Mouse (Mus musculus) ES-E14 (cell line): ENCODE measurements around the gene 9930022D16Rik.

Experiments used
- CHD2 ChIP-seq: IDR thresholded peaks from 2 replicates; pipeline ENCODE4 v1.6.1; 2014; ENCODE audit warnings: mild to moderate bottlenecking, low read depth, low read length, inconsistent platforms
- HCFC1 ChIP-seq: IDR thresholded peaks from 2 replicates; pipeline ENCODE4 v1.6.1; 2012; ENCODE audit warnings: low read length, inconsistent platforms, borderline replicate concordance; ENCODE audit not compliant: insufficient read depth
- ZC3H11A ChIP-seq: IDR thresholded peaks from 2 replicates; pipeline ENCODE4 v1.6.1; 2012; ENCODE audit warnings: low read depth, mild to moderate bottlenecking, inconsistent platforms, low read length, borderline replicate concordance
- ZNF384 ChIP-seq: IDR thresholded peaks from 2 replicates; pipeline ENCODE4 v1.6.1; 2012; ENCODE audit warnings: low read depth, low read length, inconsistent platforms

DNA sequence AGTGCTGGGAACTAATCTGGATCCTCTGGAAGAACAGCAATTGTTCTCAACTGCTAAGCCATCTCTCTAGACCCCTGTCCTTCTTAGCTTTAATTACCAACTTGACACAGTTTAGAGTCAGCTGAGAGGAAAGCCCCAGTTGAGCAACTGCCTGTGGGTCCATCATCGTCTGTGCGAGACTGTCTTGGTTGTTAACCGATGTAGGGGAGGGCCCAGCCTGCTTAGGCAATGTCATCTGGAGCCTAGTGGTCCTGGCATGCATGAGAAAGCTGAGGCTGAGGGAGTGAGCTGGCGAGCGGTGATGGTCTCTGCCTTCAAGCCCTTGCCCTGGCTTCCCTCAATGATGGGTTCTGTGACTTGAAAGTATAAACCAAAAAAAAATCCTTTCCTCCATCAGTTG is 1.1 kb downstream of the 9930022D16Rik start:
- no peak for TF ChIP-seq CHD2
- no peak for TF ChIP-seq ZC3H11A
- no peak for TF ChIP-seq HCFC1
- no peak for TF ChIP-seq ZNF384
